Mouse (Mus musculus): ENCODE measurements at regions not wholly inside any gene's neighbourhood (a gene's known extent, or its start where the extent isn't known, plus 50 kb on each side); places are given as distances from the start of the nearest gene placed in this dataset.

- Histone ChIP-seq H3K27me3 (peaks cover 39% of the 10 kb centered on the region), H3K4me3 (peak overlapping the region; percentile 18), H3K9ac (peak overlapping the region; percentile 48), H3K36me3 (ENCODE audit: poor library complexity, severe bottlenecking) (no peaks in the 10 kb centered on the region), H3K27ac (peak overlapping the region; percentile 87), H3K4me1 (peaks cover 31% of the 10 kb centered on the region), H3K9me3 (replicated peaks) (no peaks in the 10 kb centered on the region), H3K4me2 (peak overlapping the region; percentile 52)
- WGBS = under 1% methylated on average over 8 of the region's 8 CpGs
- peak; percentile 63 for ATAC-seq
Observed at GRCm38 (mm10) chr2:180854349-180855004, 66.3 kb downstream of the Ythdf1 start.

DNA sequence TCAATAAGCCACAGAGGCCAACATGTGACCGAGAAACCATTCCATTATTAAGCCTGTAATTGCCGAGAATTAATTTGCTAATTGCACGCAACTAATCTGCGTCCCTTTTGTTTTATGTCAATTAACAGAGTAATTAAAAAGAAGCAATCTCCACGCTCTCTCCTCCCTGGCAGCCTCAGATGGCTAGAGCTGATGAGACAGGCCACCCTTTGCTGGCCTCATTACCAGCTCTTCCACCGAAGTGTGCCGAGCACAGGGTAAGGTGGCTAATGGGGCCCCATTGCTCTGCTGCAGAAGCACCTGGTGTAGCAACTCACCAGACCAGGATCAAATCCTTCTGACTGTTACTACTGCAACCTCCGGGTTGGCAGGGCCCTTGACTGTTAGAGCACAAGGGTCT is 70.8 kb upstream of the Bhlhe23 start:
- Histone ChIP-seq H3K36me3 (ENCODE audit: poor library complexity, severe bottlenecking) (no peaks in the 10 kb centered on the region), H3K27me3 (peaks cover 22% of the 10 kb centered on the region), H3K9me3 (replicated peaks) (no peaks in the 10 kb centered on the region), H3K4me1 (peaks cover 12% of the 10 kb centered on the region), H3K27ac (no peak overlapping the region), H3K9ac (no peak overlapping the region), H3K4me3 (no peak overlapping the region), H3K4me2 (no peak overlapping the region)
- 30% methylated on average over 8 of the region's 8 CpGs for WGBS
- peak; percentile 51; the same call in 1 of the 2 replicates for ATAC-seq

DNA sequence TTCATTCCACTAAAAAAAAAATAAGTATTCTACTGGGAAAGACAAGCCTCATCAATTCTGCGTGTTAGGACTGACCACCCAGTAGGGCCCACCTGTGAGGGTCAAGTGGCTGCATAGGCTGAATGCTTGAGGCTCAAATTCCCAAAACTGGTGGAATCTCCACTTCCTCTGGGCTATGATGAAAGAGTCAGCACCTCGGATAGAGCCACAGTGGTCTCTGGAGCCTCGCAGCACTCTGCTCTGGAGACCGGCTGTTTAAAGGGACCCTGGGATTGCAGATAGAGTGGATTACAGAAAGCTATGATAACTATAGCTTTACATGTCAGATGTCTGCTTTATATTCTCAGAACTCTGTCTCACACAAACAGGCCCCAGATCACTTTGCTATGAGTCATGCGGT is 68.3 kb upstream of the Bhlhe23 start:
- no peak overlapping the region for H3K4me3 ChIP-seq
- no peak overlapping the region for H3K9ac ChIP-seq
- no peak overlapping the region for H3K27ac ChIP-seq
- ATAC-seq = no peak
- no peak overlapping the region for H3K4me2 ChIP-seq
- no peaks in the 10 kb centered on the region for H3K9me3 ChIP-seq (replicated peaks)
- H3K4me1 ChIP-seq = peaks cover 12% of the 10 kb centered on the region
- WGBS = 47% methylated on average over 5 of the region's 5 CpGs
- H3K27me3 ChIP-seq = peaks cover 16% of the 10 kb centered on the region
- no peaks in the 10 kb centered on the region for H3K36me3 ChIP-seq (ENCODE audit: poor library complexity, severe bottlenecking)

GRCm38 (mm10) chr2:180843669-180844068 is 67.0 kb upstream of the Bhlhe23 start:
- H3K36me3 ChIP-seq (ENCODE audit: poor library complexity, severe bottlenecking) = no peaks in the 10 kb centered on the region
- WGBS = 70% methylated on average over 2 of the region's 2 CpGs
- no peak overlapping the region for H3K4me3 ChIP-seq
- H3K4me1 ChIP-seq = peaks cover 12% of the 10 kb centered on the region
- H3K27ac ChIP-seq = no peak overlapping the region
- ATAC-seq = no peak
- H3K9ac ChIP-seq = no peak overlapping the region
- no peak overlapping the region for H3K4me2 ChIP-seq
- no peaks in the 10 kb centered on the region for H3K9me3 ChIP-seq (replicated peaks)
- H3K27me3 ChIP-seq = peaks cover 9% of the 10 kb centered on the region

DNA sequence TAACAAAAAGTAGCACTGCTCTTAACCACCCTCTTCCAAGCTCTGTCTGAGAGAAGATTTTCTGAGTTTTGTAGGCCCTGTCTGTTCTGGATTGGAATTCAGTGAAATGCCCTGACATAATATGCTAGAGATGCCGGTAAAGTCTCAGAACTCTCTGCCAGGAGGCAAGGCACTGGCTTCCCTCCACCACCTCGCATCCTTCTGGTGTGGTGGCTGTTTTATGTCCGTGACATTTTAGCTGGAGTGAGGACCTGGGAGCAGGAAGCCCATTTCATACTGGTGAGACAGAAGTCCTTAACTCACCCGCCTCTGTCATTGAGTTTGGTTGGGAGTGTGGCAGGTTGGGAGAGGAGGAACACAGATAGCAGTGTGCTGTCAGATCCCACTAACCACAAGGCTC is 62.4 kb upstream of the Bhlhe23 start:
- H3K4me1 ChIP-seq = peaks cover 14% of the 10 kb centered on the region
- no peaks in the 10 kb centered on the region for H3K9me3 ChIP-seq (replicated peaks)
- no peak overlapping the region for H3K9ac ChIP-seq
- 87% methylated on average over 4 of the region's 4 CpGs for WGBS
- no peak for ATAC-seq
- H3K27ac ChIP-seq = no peak overlapping the region
- H3K4me3 ChIP-seq = no peak overlapping the region
- H3K36me3 ChIP-seq (ENCODE audit: poor library complexity, severe bottlenecking) = no peaks in the 10 kb centered on the region
- H3K4me2 ChIP-seq = no peak overlapping the region
- H3K27me3 ChIP-seq = no peaks in the 10 kb centered on the region

DNA sequence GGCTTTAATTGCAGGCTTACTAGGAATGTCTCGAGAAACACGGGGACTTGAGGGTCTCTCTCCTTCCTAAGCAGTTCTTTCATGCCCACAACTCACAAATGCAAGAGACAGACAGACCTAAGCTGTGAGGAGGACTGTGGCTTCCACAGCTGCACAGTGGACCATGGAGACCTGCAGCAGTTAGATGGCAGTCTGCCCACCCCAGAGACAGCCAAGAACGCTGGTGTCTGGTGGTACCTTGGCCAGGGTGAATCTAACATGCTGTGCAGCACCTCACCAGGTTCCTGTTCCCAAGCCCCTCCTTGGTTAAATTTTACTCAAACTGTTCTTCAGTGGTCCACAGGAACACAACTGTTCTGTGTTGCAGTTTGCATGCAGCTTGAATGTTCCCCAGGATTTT is 61.3 kb upstream of the Bhlhe23 start:
- Histone ChIP-seq H3K9ac (no peak overlapping the region), H3K36me3 (ENCODE audit: poor library complexity, severe bottlenecking) (no peaks in the 10 kb centered on the region), H3K27me3 (no peaks in the 10 kb centered on the region), H3K4me1 (peaks cover 14% of the 10 kb centered on the region), H3K4me2 (no peak overlapping the region), H3K27ac (peak overlapping the region; percentile 41; the same call in 1 of the 2 replicates), H3K9me3 (replicated peaks) (no peaks in the 10 kb centered on the region), H3K4me3 (no peak overlapping the region)
- 65% methylated on average over 3 of the region's 3 CpGs for WGBS
- ATAC-seq = 0 out of 2 replicates have a peak, but pooled peaks have one; percentile 6

- Histone ChIP-seq H3K9ac (no peak overlapping the region), H3K4me1 (peaks cover 14% of the 10 kb centered on the region), H3K36me3 (ENCODE audit: poor library complexity, severe bottlenecking) (no peaks in the 10 kb centered on the region), H3K27ac (no peak overlapping the region), H3K9me3 (replicated peaks) (no peaks in the 10 kb centered on the region), H3K4me2 (no peak overlapping the region), H3K27me3 (no peaks in the 10 kb centered on the region), H3K4me3 (no peak overlapping the region)
- WGBS = 74% methylated on average over 9 of the region's 9 CpGs
- peak; percentile 48 for ATAC-seq
Observed at GRCm38 (mm10) chr2:180837318-180837920, 60.7 kb upstream of the Bhlhe23 start.

- no peak overlapping the region for H3K9ac ChIP-seq
- 82% methylated on average over 6 of the region's 6 CpGs for WGBS
- peaks cover 14% of the 10 kb centered on the region for H3K4me1 ChIP-seq
- ATAC-seq = no peak
- no peaks in the 10 kb centered on the region for H3K9me3 ChIP-seq (replicated peaks)
- no peaks in the 10 kb centered on the region for H3K27me3 ChIP-seq
- H3K4me2 ChIP-seq = no peak overlapping the region
- no peak overlapping the region for H3K4me3 ChIP-seq
- H3K36me3 ChIP-seq (ENCODE audit: poor library complexity, severe bottlenecking) = no peaks in the 10 kb centered on the region
- H3K27ac ChIP-seq = no peak overlapping the region
Observed at GRCm38 (mm10) chr2:180835936-180836602, 59.4 kb upstream of the Bhlhe23 start.

DNA sequence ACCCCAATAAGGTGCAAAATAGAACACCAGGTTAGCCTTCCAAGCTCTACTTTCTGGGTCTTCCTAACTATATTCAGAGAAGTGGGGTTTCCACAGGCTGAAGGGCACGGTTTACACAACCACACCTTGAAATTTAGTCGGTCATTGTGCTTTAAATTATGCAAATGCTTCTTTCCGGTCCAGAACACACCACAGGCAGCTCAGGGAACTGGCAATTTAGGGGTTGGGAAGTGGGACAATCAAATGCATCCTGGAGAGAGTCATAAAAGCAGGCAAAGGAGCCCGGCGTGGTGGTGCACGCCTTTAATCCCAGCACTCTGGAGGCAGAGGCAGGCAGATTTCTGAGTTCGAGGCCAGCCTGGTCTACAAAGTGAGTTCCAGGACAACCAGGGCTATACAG is 56.0 kb upstream of the Bhlhe23 start:
- WGBS = 79% methylated on average over 7 of the region's 7 CpGs

GRCm38 (mm10) chr2:180830607-180831006 is 53.9 kb upstream of the Bhlhe23 start:
- peaks cover 2% of the 10 kb centered on the region for H3K4me1 ChIP-seq
- H3K36me3 ChIP-seq (ENCODE audit: poor library complexity, severe bottlenecking) = no peaks in the 10 kb centered on the region
- H3K27me3 ChIP-seq = no peaks in the 10 kb centered on the region
- H3K4me3 ChIP-seq = no peak overlapping the region
- H3K27ac ChIP-seq = no peak overlapping the region
- no peak for ATAC-seq
- no peak overlapping the region for H3K4me2 ChIP-seq
- no peaks in the 10 kb centered on the region for H3K9me3 ChIP-seq (replicated peaks)
- no peak overlapping the region for H3K9ac ChIP-seq
- 68% methylated on average over 2 of the region's 2 CpGs for WGBS

More for the DNA sequence above, 56.0 kb upstream of the Bhlhe23 start:
- no peak overlapping the region for H3K27ac ChIP-seq
- H3K4me1 ChIP-seq = peaks cover 14% of the 10 kb centered on the region
- H3K9ac ChIP-seq = no peak overlapping the region
- no peak for ATAC-seq
- no peak overlapping the region for H3K4me3 ChIP-seq
- no peak overlapping the region for H3K4me2 ChIP-seq
- no peaks in the 10 kb centered on the region for H3K9me3 ChIP-seq (replicated peaks)
- no peaks in the 10 kb centered on the region for H3K27me3 ChIP-seq
- no peaks in the 10 kb centered on the region for H3K36me3 ChIP-seq (ENCODE audit: poor library complexity, severe bottlenecking)

DNA sequence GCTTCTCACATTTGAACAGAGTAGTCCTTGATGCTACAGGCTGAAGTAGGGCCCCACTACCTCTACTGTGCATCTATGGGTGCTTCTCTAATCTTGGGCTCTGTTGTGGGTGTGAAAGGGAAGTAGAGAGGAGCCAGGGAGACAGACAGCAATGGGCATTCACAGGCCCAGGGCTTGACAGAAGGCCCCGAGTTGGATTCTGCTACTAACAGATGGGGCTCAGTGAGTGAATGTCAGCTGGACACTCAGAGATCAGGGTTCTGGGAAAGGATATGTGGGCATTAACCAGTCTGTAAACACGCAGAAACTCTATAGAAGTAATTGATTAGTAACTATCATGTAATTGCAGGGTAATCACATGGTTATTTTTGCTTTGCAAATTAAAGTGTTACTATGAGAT is 51.4 kb upstream of the Bhlhe23 start:
- no peaks in the 10 kb centered on the region for H3K36me3 ChIP-seq (ENCODE audit: poor library complexity, severe bottlenecking)
- 64% methylated on average over 2 of the region's 2 CpGs for WGBS
- H3K4me1 ChIP-seq = peaks cover 7% of the 10 kb centered on the region
- H3K27ac ChIP-seq = no peak overlapping the region
- H3K27me3 ChIP-seq = no peaks in the 10 kb centered on the region
- ATAC-seq = no peak
- H3K9ac ChIP-seq = no peak overlapping the region
- H3K4me2 ChIP-seq = no peak overlapping the region
- no peaks in the 10 kb centered on the region for H3K9me3 ChIP-seq (replicated peaks)
- H3K4me3 ChIP-seq = no peak overlapping the region

GRCm38 (mm10) chr2:180826742-180827141 is 50.0 kb upstream of the Bhlhe23 start:
- Histone ChIP-seq H3K4me1 (peaks cover 7% of the 10 kb centered on the region), H3K36me3 (ENCODE audit: poor library complexity, severe bottlenecking) (no peaks in the 10 kb centered on the region), H3K27ac (no peak overlapping the region), H3K27me3 (no peaks in the 10 kb centered on the region), H3K9me3 (replicated peaks) (no peaks in the 10 kb centered on the region), H3K4me3 (no peak overlapping the region), H3K4me2 (no peak overlapping the region), H3K9ac (no peak overlapping the region)
- 90% methylated on average over 1 of the region's 1 CpGs for WGBS
- no peak for ATAC-seq

Data from forebrain, embryonic 13.5 days (tissue).